Mouse (Mus musculus): ENCODE results near the gene Mgme1. TPM values are rescaled to one million over a fixed set of nuclear protein-coding genes. Genes with fewer than 3 reads are reported as not detected.
A peak's percentile ranks its signal among the peaks of the same experiment; 100 is the strongest.

Gene Mgme1
- total and polyA plus RNA-seq, 2 experiments from 2014 or later = 4.3 to 5.6 TPM

GRCm38 (mm10) chr2:144239318-144239717 is 31.1 kb upstream of the Mgme1 start:
- no peak for TF ChIP-seq CTCF (IDR thresholded peaks at IDR 0.05)
- Histone ChIP-seq H3K4me2 (ENCODE audit: low read depth, low read length, poor library complexity, severe bottlenecking) (no peak overlapping the region), H3K9me3 (ENCODE audit: low read length) (no peaks in the 10 kb centered on the region), H3K4me1 (ENCODE audit: insufficient read depth, low read length) (no peaks in the 10 kb centered on the region; the same call in 1 of the 2 replicates), H3K4me3 (ENCODE audit: low read depth, low read length) (no peak overlapping the region), H3K36me3 (ENCODE audit: insufficient read depth, low read length) (no peaks in the 10 kb centered on the region), H3K9ac (replicated peaks; ENCODE audit: low read length, poor library complexity, severe bottlenecking) (no peak overlapping the region), H3K27me3 (ENCODE audit: insufficient read depth, low read length) (no peaks in the 10 kb centered on the region), H3K27ac (ENCODE audit: low read depth, low read length) (no peak overlapping the region)
- no peak for ATAC-seq (ENCODE audit: low FRiP score)
- WGBS = 64% methylated on average over 2 of the region's 2 CpGs
- no peak for DNase-seq (ENCODE audit: low spot score)

DNA sequence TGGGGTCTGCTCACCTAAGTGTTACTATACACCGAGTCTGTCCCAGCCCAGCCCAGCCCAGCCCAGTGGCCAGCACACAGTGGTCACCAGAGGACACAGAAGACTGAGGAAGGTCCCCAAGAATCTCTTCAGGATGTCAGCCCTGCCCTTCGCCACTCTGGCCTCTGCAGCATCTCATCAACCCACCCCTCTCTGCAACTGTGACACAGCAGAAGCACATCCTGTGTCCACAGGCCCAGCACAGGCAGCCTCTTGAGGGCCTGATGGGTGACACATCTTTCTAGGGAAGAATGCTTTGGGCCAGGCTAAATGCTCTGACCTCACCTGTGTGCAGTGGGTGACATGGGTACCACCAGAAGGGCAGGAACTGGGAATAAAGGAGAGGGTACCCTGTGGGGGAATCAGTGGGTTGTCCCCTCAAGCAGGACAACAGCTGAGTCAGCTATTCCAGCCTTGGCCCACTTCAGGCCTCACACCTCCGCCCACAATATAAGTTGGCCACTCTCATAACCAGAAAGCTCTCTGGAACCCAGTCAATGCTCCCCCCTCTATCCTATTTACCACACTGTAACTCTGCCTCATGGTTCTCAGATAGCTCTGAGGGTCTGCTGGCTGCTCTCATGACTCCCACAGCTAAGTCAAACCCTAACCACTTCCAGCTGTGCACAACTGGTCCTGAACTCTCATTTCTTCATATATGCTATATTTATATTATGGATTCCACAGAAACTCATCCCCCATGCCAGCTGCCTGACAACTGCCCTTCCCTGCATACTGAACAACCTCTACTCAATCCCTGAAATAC is 30.2 kb upstream of the Mgme1 start:
- DNase-seq (ENCODE audit: low spot score) = no peak
- Histone ChIP-seq H3K9ac (replicated peaks; ENCODE audit: low read length, poor library complexity, severe bottlenecking) (no peak overlapping the region), H3K4me2 (ENCODE audit: low read depth, low read length, poor library complexity, severe bottlenecking) (no peak overlapping the region), H3K36me3 (ENCODE audit: insufficient read depth, low read length) (no peaks in the 10 kb centered on the region), H3K27me3 (ENCODE audit: insufficient read depth, low read length) (no peaks in the 10 kb centered on the region), H3K4me3 (ENCODE audit: low read depth, low read length) (no peak overlapping the region), H3K4me1 (ENCODE audit: insufficient read depth, low read length) (no peaks in the 10 kb centered on the region; the same call in 1 of the 2 replicates), H3K9me3 (ENCODE audit: low read length) (no peaks in the 10 kb centered on the region), H3K27ac (ENCODE audit: low read depth, low read length) (no peak overlapping the region)
- ATAC-seq (ENCODE audit: low FRiP score) = no peak
- TF ChIP-seq CTCF (IDR thresholded peaks at IDR 0.05) = no peak
- WGBS = 90% methylated on average over 3 of the region's 3 CpGs

GRCm38 (mm10) chr2:144245464-144245863 is 25.0 kb upstream of the Mgme1 start:
- no peak for ATAC-seq (ENCODE audit: low FRiP score)
- Histone ChIP-seq H3K27ac (ENCODE audit: low read depth, low read length) (no peak overlapping the region), H3K9me3 (ENCODE audit: low read length) (no peaks in the 10 kb centered on the region), H3K36me3 (ENCODE audit: insufficient read depth, low read length) (peaks cover 14% of the 10 kb centered on the region), H3K4me1 (ENCODE audit: insufficient read depth, low read length) (no peaks in the 10 kb centered on the region), H3K27me3 (ENCODE audit: insufficient read depth, low read length) (no peaks in the 10 kb centered on the region), H3K9ac (replicated peaks; ENCODE audit: low read length, poor library complexity, severe bottlenecking) (no peak overlapping the region), H3K4me3 (ENCODE audit: low read depth, low read length) (no peak overlapping the region), H3K4me2 (ENCODE audit: low read depth, low read length, poor library complexity, severe bottlenecking) (no peak overlapping the region)
- no peak for TF ChIP-seq CTCF (IDR thresholded peaks at IDR 0.05)
- 81% methylated on average over 7 of the region's 7 CpGs for WGBS
- DNase-seq (ENCODE audit: low spot score) = no peak

DNA sequence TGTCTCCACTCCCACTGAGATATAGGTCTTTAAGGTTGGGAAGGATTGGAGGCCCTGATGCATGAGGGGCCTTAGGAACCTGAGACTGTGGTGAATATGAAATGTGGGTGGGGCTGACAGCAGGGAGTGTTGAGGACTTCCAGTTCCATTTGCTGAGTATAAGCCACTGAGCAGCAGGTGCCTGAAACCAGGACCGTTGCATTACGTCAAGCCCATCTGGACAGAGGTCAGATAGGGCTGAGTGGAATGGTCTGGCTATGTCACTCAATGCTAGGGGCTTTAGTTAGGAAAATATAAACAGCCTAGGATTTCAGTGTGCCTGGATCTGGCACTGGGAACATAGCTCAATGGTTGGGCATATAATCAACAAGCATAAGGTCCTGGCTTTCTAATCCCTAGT is 24.2 kb upstream of the Mgme1 start:
- no peak overlapping the region for H3K4me2 ChIP-seq (ENCODE audit: low read depth, low read length, poor library complexity, severe bottlenecking)
- no peak overlapping the region for H3K27ac ChIP-seq (ENCODE audit: low read depth, low read length)
- H3K36me3 ChIP-seq (ENCODE audit: insufficient read depth, low read length) = peaks cover 20% of the 10 kb centered on the region
- no peak overlapping the region for H3K9ac ChIP-seq (replicated peaks; ENCODE audit: low read length, poor library complexity, severe bottlenecking)
- 77% methylated on average over 2 of the region's 2 CpGs for WGBS
- no peak for DNase-seq (ENCODE audit: low spot score)
- ATAC-seq (ENCODE audit: low FRiP score) = no peak
- no peak overlapping the region for H3K4me3 ChIP-seq (ENCODE audit: low read depth, low read length)
- no peak for TF ChIP-seq CTCF (IDR thresholded peaks at IDR 0.05)
- no peaks in the 10 kb centered on the region for H3K9me3 ChIP-seq (ENCODE audit: low read length)
- H3K4me1 ChIP-seq (ENCODE audit: insufficient read depth, low read length) = no peaks in the 10 kb centered on the region
- H3K27me3 ChIP-seq (ENCODE audit: insufficient read depth, low read length) = no peaks in the 10 kb centered on the region

DNA sequence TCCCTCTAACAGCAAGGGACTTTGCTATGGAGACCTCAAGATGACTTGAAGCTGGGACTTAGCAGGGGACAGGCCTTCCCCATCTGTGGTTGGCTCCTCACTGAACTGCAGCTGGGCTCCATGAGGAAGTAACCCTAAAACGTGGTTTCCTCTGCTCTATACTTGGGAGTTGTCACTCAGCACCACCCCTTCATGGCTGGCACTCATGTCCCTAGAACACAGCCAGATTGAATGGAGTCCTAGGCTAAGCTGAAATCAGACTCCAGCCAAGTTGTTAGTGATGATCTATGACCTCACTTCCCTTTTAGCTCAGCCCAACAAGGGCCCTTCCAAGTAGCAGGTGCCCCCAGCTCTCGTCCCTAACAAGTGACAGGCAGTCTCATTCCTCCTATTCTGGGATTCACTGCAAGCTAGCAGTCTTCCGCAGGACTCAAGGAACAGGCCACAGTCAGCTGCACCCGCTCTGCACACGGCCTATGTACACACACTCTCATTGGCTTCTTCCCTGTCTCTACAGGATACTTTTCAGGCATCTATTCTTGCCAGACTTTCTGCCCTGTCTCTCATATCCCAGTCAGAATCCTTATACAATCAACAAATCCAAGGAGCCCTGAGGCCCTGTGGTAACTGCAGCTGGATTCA is 23.0 kb upstream of the Mgme1 start:
- WGBS = 51% methylated on average over 5 of the region's 5 CpGs
- ATAC-seq (ENCODE audit: low FRiP score) = no peak

More for the DNA sequence above, 23.0 kb upstream of the Mgme1 start:
- no peak overlapping the region for H3K9ac ChIP-seq (replicated peaks; ENCODE audit: low read length, poor library complexity, severe bottlenecking)
- H3K27me3 ChIP-seq (ENCODE audit: insufficient read depth, low read length) = no peaks in the 10 kb centered on the region
- no peaks in the 10 kb centered on the region for H3K9me3 ChIP-seq (ENCODE audit: low read length)
- no peak overlapping the region for H3K4me2 ChIP-seq (ENCODE audit: low read depth, low read length, poor library complexity, severe bottlenecking)
- H3K4me1 ChIP-seq (ENCODE audit: insufficient read depth, low read length) = no peaks in the 10 kb centered on the region
- DNase-seq (ENCODE audit: low spot score) = peak; percentile 6
- H3K27ac ChIP-seq (ENCODE audit: low read depth, low read length) = no peak overlapping the region
- no peak for TF ChIP-seq CTCF (IDR thresholded peaks at IDR 0.05)
- H3K36me3 ChIP-seq (ENCODE audit: insufficient read depth, low read length) = peaks cover 21% of the 10 kb centered on the region
- H3K4me3 ChIP-seq (ENCODE audit: low read depth, low read length) = no peak overlapping the region
